Mouse (Mus musculus): ENCODE measurements at regions not wholly inside any gene's neighbourhood (a gene's known extent, or its start where the extent isn't known, plus 50 kb on each side); places are given as distances from the start of the nearest gene placed in this dataset.

GRCm38 (mm10) chr8:126877039-126877365 lies 68.6 kb downstream of the Tomm20 start:
- no peak overlapping the region for H3K4me2 ChIP-seq (replicated peaks)
- ATAC-seq = no peak
- WGBS = 90% methylated on average over 9 of the region's 9 CpGs
- H3K27ac ChIP-seq = no peak overlapping the region
- no peak overlapping the region for H3K4me3 ChIP-seq (replicated peaks)
- 0 out of 2 replicates have a peak, but pooled peaks cover 2% of the 10 kb centered on the region for H3K4me1 ChIP-seq (replicated peaks)
- no peaks in the 10 kb centered on the region for H3K9me3 ChIP-seq
- no peaks in the 10 kb centered on the region for H3K36me3 ChIP-seq
- no peak overlapping the region for H3K9ac ChIP-seq (replicated peaks)
- no peaks in the 10 kb centered on the region for H3K27me3 ChIP-seq

GRCm38 (mm10) chr8:126876300-126877038 lies 69.2 kb downstream of the Tomm20 start:
- 74% methylated on average over 9 of the region's 9 CpGs for WGBS
- ATAC-seq = no peak
- H3K4me2 ChIP-seq (replicated peaks) = no peak overlapping the region
- H3K9me3 ChIP-seq = no peaks in the 10 kb centered on the region
- no peaks in the 10 kb centered on the region for H3K27me3 ChIP-seq
- H3K27ac ChIP-seq = no peak overlapping the region
- 0 out of 2 replicates have a peak, but pooled peaks cover 2% of the 10 kb centered on the region for H3K4me1 ChIP-seq (replicated peaks)
- H3K36me3 ChIP-seq = no peaks in the 10 kb centered on the region
- no peak overlapping the region for H3K4me3 ChIP-seq (replicated peaks)
- H3K9ac ChIP-seq (replicated peaks) = no peak overlapping the region

GRCm38 (mm10) chr8:126875491-126876155 lies 70.0 kb downstream of the Tomm20 start:
- H3K36me3 ChIP-seq = no peaks in the 10 kb centered on the region
- H3K9me3 ChIP-seq = no peaks in the 10 kb centered on the region
- WGBS = 93% methylated on average over 7 of the region's 7 CpGs
- no peaks in the 10 kb centered on the region for H3K27me3 ChIP-seq
- H3K4me3 ChIP-seq (replicated peaks) = no peak overlapping the region
- H3K4me2 ChIP-seq (replicated peaks) = no peak overlapping the region
- H3K9ac ChIP-seq (replicated peaks) = no peak overlapping the region
- H3K27ac ChIP-seq = no peak overlapping the region
- H3K4me1 ChIP-seq (replicated peaks) = 0 out of 2 replicates have a peak, but pooled peaks cover 2% of the 10 kb centered on the region
- no peak for ATAC-seq

- Histone ChIP-seq H3K9me3 (no peaks in the 10 kb centered on the region), H3K36me3 (no peaks in the 10 kb centered on the region), H3K27me3 (no peaks in the 10 kb centered on the region), H3K4me1 (replicated peaks) (0 out of 2 replicates have a peak, but pooled peaks cover 2% of the 10 kb centered on the region), H3K4me3 (replicated peaks) (no peak overlapping the region), H3K9ac (replicated peaks) (no peak overlapping the region), H3K4me2 (replicated peaks) (no peak overlapping the region), H3K27ac (no peak overlapping the region)
- 96% methylated on average over 1 of the region's 1 CpGs for WGBS
- no peak for ATAC-seq
These were observed 70.8 kb downstream of the Tomm20 start for GRCm38 (mm10) chr8:126874846-126875245.

GRCm38 (mm10) chr8:126874126-126874730 lies 71.4 kb downstream of the Tomm20 start:
- Histone ChIP-seq H3K4me1 (replicated peaks) (0 out of 2 replicates have a peak, but pooled peaks cover 2% of the 10 kb centered on the region), H3K27me3 (no peaks in the 10 kb centered on the region), H3K36me3 (no peaks in the 10 kb centered on the region), H3K4me3 (replicated peaks) (no peak overlapping the region), H3K27ac (no peak overlapping the region), H3K9ac (replicated peaks) (no peak overlapping the region), H3K4me2 (replicated peaks) (no peak overlapping the region), H3K9me3 (no peaks in the 10 kb centered on the region)
- whole genome bisulfite sequencing = 81% methylated on average over 6 of the region's 6 CpGs
- no peak for ATAC-seq

- 91% methylated on average over 7 of the region's 7 CpGs for WGBS
- no peak overlapping the region for H3K9ac ChIP-seq (replicated peaks)
- H3K36me3 ChIP-seq = no peaks in the 10 kb centered on the region
- H3K27me3 ChIP-seq = no peaks in the 10 kb centered on the region
- H3K27ac ChIP-seq = no peak overlapping the region
- no peak overlapping the region for H3K4me2 ChIP-seq (replicated peaks)
- no peak overlapping the region for H3K4me3 ChIP-seq (replicated peaks)
- no peak for ATAC-seq
- H3K9me3 ChIP-seq = no peaks in the 10 kb centered on the region
- H3K4me1 ChIP-seq (replicated peaks) = 0 out of 2 replicates have a peak, but pooled peaks cover 2% of the 10 kb centered on the region
These were observed 72.3 kb downstream of the Tomm20 start for GRCm38 (mm10) chr8:126873306-126873705.

GRCm38 (mm10) chr8:126872574-126872973 lies 73.1 kb downstream of the Tomm20 start:
- Histone ChIP-seq H3K4me3 (replicated peaks) (no peak overlapping the region), H3K4me1 (replicated peaks) (0 out of 2 replicates have a peak, but pooled peaks cover 2% of the 10 kb centered on the region)
- 93% methylated on average over 4 of the region's 4 CpGs for WGBS

GRCm38 (mm10) chr8:126872133-126872532 lies 73.5 kb downstream of the Tomm20 start:
- Histone ChIP-seq H3K4me1 (replicated peaks) (0 out of 2 replicates have a peak, but pooled peaks cover 2% of the 10 kb centered on the region), H3K4me3 (replicated peaks) (no peak overlapping the region), H3K27ac (no peak overlapping the region), H3K27me3 (no peaks in the 10 kb centered on the region), H3K36me3 (no peaks in the 10 kb centered on the region), H3K9me3 (no peaks in the 10 kb centered on the region), H3K4me2 (replicated peaks) (no peak overlapping the region), H3K9ac (replicated peaks) (no peak overlapping the region)
- 91% methylated on average over 8 of the region's 8 CpGs for WGBS
- no peak for ATAC-seq

More at GRCm38 (mm10) chr8:126872574-126872973, 73.1 kb downstream of the Tomm20 start:
- H3K9ac ChIP-seq (replicated peaks) = no peak overlapping the region
- no peak overlapping the region for H3K4me2 ChIP-seq (replicated peaks)
- no peaks in the 10 kb centered on the region for H3K9me3 ChIP-seq
- ATAC-seq = no peak
- no peak overlapping the region for H3K27ac ChIP-seq
- H3K36me3 ChIP-seq = no peaks in the 10 kb centered on the region
- no peaks in the 10 kb centered on the region for H3K27me3 ChIP-seq

GRCm38 (mm10) chr8:126869464-126869850 lies 76.2 kb downstream of the Tomm20 start:
- Histone ChIP-seq H3K27ac (no peak overlapping the region), H3K4me3 (replicated peaks) (no peak overlapping the region), H3K36me3 (no peaks in the 10 kb centered on the region), H3K4me1 (replicated peaks) (no peaks in the 10 kb centered on the region), H3K9ac (replicated peaks) (no peak overlapping the region), H3K9me3 (no peaks in the 10 kb centered on the region), H3K4me2 (replicated peaks) (no peak overlapping the region), H3K27me3 (no peaks in the 10 kb centered on the region)
- no peak for ATAC-seq
- 95% methylated on average over 1 of the region's 1 CpGs for WGBS

GRCm38 (mm10) chr8:126868831-126869463 lies 76.7 kb downstream of the Tomm20 start:
- no peaks in the 10 kb centered on the region for H3K27me3 ChIP-seq
- H3K9me3 ChIP-seq = no peaks in the 10 kb centered on the region
- H3K4me1 ChIP-seq (replicated peaks) = no peaks in the 10 kb centered on the region
- H3K9ac ChIP-seq (replicated peaks) = no peak overlapping the region
- no peak for ATAC-seq
- no peak overlapping the region for H3K27ac ChIP-seq
- 88% methylated on average over 3 of the region's 3 CpGs for WGBS
- no peak overlapping the region for H3K4me3 ChIP-seq (replicated peaks)
- H3K4me2 ChIP-seq (replicated peaks) = no peak overlapping the region
- no peaks in the 10 kb centered on the region for H3K36me3 ChIP-seq

GRCm38 (mm10) chr8:126867121-126867988 lies 78.3 kb downstream of the Tomm20 start:
- no peak for ATAC-seq
- Histone ChIP-seq H3K4me3 (replicated peaks) (no peak overlapping the region), H3K9me3 (no peaks in the 10 kb centered on the region), H3K9ac (replicated peaks) (no peak overlapping the region), H3K36me3 (no peaks in the 10 kb centered on the region), H3K27ac (no peak overlapping the region; the same call in 1 of the 2 replicates), H3K27me3 (no peaks in the 10 kb centered on the region), H3K4me2 (replicated peaks) (no peak overlapping the region), H3K4me1 (replicated peaks) (peaks cover 3% of the 10 kb centered on the region; the same call in 1 of the 2 replicates)
- WGBS = 88% methylated on average over 14 of the region's 14 CpGs

Measured in midbrain, embryonic 13.5 days (tissue).